Mouse (Mus musculus): ENCODE results near the gene Scamp3.

DNA sequence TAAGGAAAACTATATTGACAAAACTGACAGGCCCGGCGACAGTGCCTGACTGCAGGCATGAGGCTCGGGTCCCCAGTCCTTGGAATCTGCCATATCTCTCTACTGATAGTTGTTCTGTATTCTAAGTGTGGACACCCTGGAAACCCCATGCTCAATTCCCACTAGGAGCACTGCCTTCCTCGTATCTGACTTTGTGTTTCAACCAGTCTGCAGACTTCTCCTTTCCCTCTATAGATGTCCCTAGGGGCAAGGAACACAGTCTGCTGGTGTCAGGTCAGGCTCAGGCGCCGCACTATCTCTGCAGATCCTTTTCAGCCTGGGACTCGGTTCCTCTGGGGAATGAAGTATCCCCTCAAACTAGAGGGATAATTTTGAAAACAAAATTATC, 44.2 kb upstream of the Scamp3 start:
- TF ChIP-seq CTCF (IDR thresholded peaks at IDR 0.05; ENCODE audit: control insufficient read depth, insufficient read depth, insufficient replicate concordance, low read depth, low read length) = no peak
- no peak for TF ChIP-seq POLR2A (IDR thresholded peaks at IDR 0.05; ENCODE audit: control insufficient read depth, low read depth, low read length)
